Mouse (Mus musculus) bone marrow, adult 2 months (tissue): Measurements from ENCODE around the gene Hdgf.

Experiments used
- CTCF ChIP-seq: fragments of 200-500 bp; IDR thresholded peaks from 2 replicates; pipeline ENCODE4 v1.5.1; 2011; ENCODE audit warnings: low read length, control low read depth; ENCODE audit not compliant: control insufficient read depth, insufficient read depth
- POLR2A ChIP-seq: fragments of 200-500 bp; IDR thresholded peaks from 2 replicates; pipeline ENCODE4 v1.6.1; 2011; ENCODE audit warnings: low read depth, mild to moderate bottlenecking, control low read depth, low read length, borderline replicate concordance; ENCODE audit not compliant: control insufficient read depth

DNA sequence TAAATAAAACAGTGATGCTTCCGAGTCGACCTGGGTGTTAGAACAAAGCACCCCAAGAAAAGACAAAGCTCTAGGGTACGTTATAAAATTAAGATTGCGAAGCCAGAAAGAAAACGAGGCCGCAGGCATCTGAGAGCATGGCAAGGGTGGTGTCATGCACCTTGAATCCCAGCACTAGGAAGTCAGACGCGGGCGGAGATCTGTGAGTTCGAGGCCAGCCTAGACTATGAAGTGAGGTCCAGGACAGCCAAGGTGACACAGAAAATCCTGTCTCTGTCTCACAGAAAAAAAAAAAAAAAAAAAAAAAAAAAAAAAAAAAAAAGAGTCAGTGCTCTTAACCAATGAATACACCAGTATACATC is 20.1 kb upstream of the Hdgf start:
- no peak for TF ChIP-seq CTCF
- TF ChIP-seq POLR2A = no peak
